Mouse (Mus musculus): ENCODE measurements around the gene Ebf1. TPM values are rescaled to one million over a fixed set of nuclear protein-coding genes. Genes with fewer than 3 reads are reported as not detected.

Gene Ebf1
- polyA plus RNA-seq, 1 experiment = not detected

DNA sequence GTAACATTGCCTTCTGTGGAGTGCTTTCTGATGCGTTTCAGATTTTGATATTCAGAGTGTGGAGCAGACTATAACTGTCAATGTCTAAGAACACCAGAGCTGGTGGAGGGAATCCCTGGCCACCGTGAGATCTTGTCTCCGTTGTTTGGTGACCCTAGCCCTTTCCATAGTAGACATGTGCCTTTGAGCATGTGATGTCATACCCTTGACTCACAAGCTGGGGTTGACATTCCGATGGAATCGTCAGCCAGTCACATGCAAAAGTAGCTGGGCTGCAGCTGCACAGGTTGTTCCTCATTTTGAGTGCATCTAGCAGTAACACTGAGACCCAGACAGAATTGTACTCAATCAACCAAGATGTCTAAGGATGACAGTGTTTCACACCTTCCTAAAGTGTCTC is 7.4 kb downstream of the Ebf1 start:
- Histone ChIP-seq H3K4me3 (replicated peaks) (no peak overlapping the region), H3K27me3 (ENCODE audit: control insufficient read depth) (peaks cover 29% of the 10 kb centered on the region), H3K9me3 (ENCODE audit: control insufficient read depth, low read length) (no peaks in the 10 kb centered on the region), H3K4me1 (ENCODE audit: control insufficient read depth) (no peaks in the 10 kb centered on the region), H3K36me3 (ENCODE audit: control insufficient read depth) (no peaks in the 10 kb centered on the region)
- TF ChIP-seq GATA1 (IDR thresholded peaks at IDR 0.05; ENCODE audit: low read length) (no peak), TAL1 (IDR thresholded peaks at IDR 0.05; ENCODE audit: low read length) (no peak)

- H3K4me3 ChIP-seq (replicated peaks) = no peak overlapping the region
- no peaks in the 10 kb centered on the region for H3K4me1 ChIP-seq (ENCODE audit: control insufficient read depth)
- no peaks in the 10 kb centered on the region for H3K9me3 ChIP-seq (ENCODE audit: control insufficient read depth, low read length)
- TF ChIP-seq GATA1 (IDR thresholded peaks at IDR 0.05; ENCODE audit: low read length) (no peak), TAL1 (IDR thresholded peaks at IDR 0.05; ENCODE audit: low read length) (no peak)
- H3K27me3 ChIP-seq (ENCODE audit: control insufficient read depth) = peaks cover 14% of the 10 kb centered on the region
- H3K36me3 ChIP-seq (ENCODE audit: control insufficient read depth) = no peaks in the 10 kb centered on the region
Observed at GRCm38 (mm10) chr11:44626065-44626464, 8.9 kb downstream of the Ebf1 start.

DNA sequence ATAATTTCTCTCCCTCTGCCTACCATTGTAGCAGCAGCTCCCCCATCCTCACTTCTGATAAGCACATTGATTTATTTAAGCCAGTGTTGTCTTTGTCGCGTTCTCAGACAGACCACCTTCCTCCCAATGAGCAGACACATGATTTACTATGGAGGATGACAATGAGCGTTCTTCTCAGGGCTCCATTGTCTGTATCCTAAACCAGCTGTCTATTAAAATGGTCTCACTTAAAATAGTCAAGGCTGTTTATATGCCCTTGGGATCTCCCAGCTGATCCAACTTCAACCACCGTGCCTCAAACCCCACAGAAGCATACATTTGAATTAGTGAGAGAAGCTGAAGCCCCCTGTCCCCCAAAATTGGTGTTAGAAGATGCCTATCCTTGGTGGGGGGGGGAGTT is 11.3 kb downstream of the Ebf1 start:
- no peaks in the 10 kb centered on the region for H3K9me3 ChIP-seq (ENCODE audit: control insufficient read depth, low read length)
- H3K36me3 ChIP-seq (ENCODE audit: control insufficient read depth) = no peaks in the 10 kb centered on the region
- no peak for TF ChIP-seq GATA1 (IDR thresholded peaks at IDR 0.05; ENCODE audit: low read length)
- no peak for TF ChIP-seq TAL1 (IDR thresholded peaks at IDR 0.05; ENCODE audit: low read length)
- H3K27me3 ChIP-seq (ENCODE audit: control insufficient read depth) = no peaks in the 10 kb centered on the region
- H3K4me1 ChIP-seq (ENCODE audit: control insufficient read depth) = no peaks in the 10 kb centered on the region
- H3K4me3 ChIP-seq (replicated peaks) = no peak overlapping the region

- no peaks in the 10 kb centered on the region for H3K4me1 ChIP-seq (ENCODE audit: control insufficient read depth)
- no peaks in the 10 kb centered on the region for H3K36me3 ChIP-seq (ENCODE audit: control insufficient read depth)
- no peak overlapping the region for H3K4me3 ChIP-seq (replicated peaks)
- H3K9me3 ChIP-seq (ENCODE audit: control insufficient read depth, low read length) = no peaks in the 10 kb centered on the region
- no peaks in the 10 kb centered on the region for H3K27me3 ChIP-seq (ENCODE audit: control insufficient read depth)
- TF ChIP-seq GATA1 (IDR thresholded peaks at IDR 0.05; ENCODE audit: low read length) (no peak), TAL1 (IDR thresholded peaks at IDR 0.05; ENCODE audit: low read length) (no peak)
Observed at GRCm38 (mm10) chr11:44632064-44632968, 15.2 kb downstream of the Ebf1 start.

- TF ChIP-seq GATA1 (IDR thresholded peaks at IDR 0.05; ENCODE audit: low read length) (no peak), TAL1 (IDR thresholded peaks at IDR 0.05; ENCODE audit: low read length) (no peak)
- Histone ChIP-seq H3K36me3 (ENCODE audit: control insufficient read depth) (no peaks in the 10 kb centered on the region), H3K4me1 (ENCODE audit: control insufficient read depth) (no peaks in the 10 kb centered on the region), H3K4me3 (replicated peaks) (no peak overlapping the region), H3K27me3 (ENCODE audit: control insufficient read depth) (no peaks in the 10 kb centered on the region), H3K9me3 (ENCODE audit: control insufficient read depth, low read length) (no peaks in the 10 kb centered on the region)
Observed at GRCm38 (mm10) chr11:44633001-44633693, 16.0 kb downstream of the Ebf1 start.

DNA sequence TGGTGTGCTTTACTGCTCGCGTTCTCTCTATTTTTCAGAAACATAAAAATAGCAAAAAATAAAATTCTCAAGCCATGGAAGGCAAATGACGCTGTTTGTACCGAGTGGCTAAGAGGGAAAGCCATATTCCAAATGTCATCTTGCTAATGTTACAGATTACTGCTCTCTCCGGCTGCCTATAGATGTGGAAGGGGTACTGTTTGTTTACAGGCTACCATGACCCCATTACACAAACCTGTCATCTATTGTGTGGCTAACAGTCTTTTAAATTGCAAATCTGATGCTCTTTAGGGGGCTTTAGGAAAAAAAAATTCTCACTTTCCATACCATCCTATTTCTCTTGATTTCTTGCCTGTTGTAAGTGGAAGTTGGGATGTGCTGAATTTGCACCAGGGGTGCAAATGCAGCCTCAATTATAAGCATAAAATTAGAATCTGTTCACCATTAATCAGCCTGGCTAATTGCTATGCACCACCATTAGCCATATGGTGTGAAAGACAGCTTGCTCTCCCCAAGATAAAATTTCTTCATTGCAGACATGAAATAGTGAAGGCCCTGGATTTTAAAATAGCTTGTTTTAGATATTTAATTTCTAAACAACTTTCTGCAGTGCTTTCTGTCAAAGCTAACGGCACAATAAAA is 17.6 kb downstream of the Ebf1 start:
- Histone ChIP-seq H3K36me3 (ENCODE audit: control insufficient read depth) (no peaks in the 10 kb centered on the region), H3K4me1 (ENCODE audit: control insufficient read depth) (no peaks in the 10 kb centered on the region), H3K4me3 (replicated peaks) (no peak overlapping the region), H3K9me3 (ENCODE audit: control insufficient read depth, low read length) (no peaks in the 10 kb centered on the region), H3K27me3 (ENCODE audit: control insufficient read depth) (no peaks in the 10 kb centered on the region)
- TF ChIP-seq GATA1 (IDR thresholded peaks at IDR 0.05; ENCODE audit: low read length) (no peak), TAL1 (IDR thresholded peaks at IDR 0.05; ENCODE audit: low read length) (no peak)

GRCm38 (mm10) chr11:44636241-44636640 is 19.1 kb downstream of the Ebf1 start:
- Histone ChIP-seq H3K27me3 (ENCODE audit: control insufficient read depth) (no peaks in the 10 kb centered on the region), H3K4me1 (ENCODE audit: control insufficient read depth) (no peaks in the 10 kb centered on the region), H3K36me3 (ENCODE audit: control insufficient read depth) (no peaks in the 10 kb centered on the region), H3K4me3 (replicated peaks) (no peak overlapping the region), H3K9me3 (ENCODE audit: control insufficient read depth, low read length) (no peaks in the 10 kb centered on the region)
- TF ChIP-seq GATA1 (IDR thresholded peaks at IDR 0.05; ENCODE audit: low read length) (no peak), TAL1 (IDR thresholded peaks at IDR 0.05; ENCODE audit: low read length) (no peak)

GRCm38 (mm10) chr11:44638193-44638754 is 21.2 kb downstream of the Ebf1 start:
- H3K36me3 ChIP-seq (ENCODE audit: control insufficient read depth) = no peaks in the 10 kb centered on the region
- TF ChIP-seq GATA1 (IDR thresholded peaks at IDR 0.05; ENCODE audit: low read length) (no peak), TAL1 (IDR thresholded peaks at IDR 0.05; ENCODE audit: low read length) (no peak)
- no peaks in the 10 kb centered on the region for H3K27me3 ChIP-seq (ENCODE audit: control insufficient read depth)
- H3K4me3 ChIP-seq (replicated peaks) = no peak overlapping the region
- H3K9me3 ChIP-seq (ENCODE audit: control insufficient read depth, low read length) = no peaks in the 10 kb centered on the region
- no peaks in the 10 kb centered on the region for H3K4me1 ChIP-seq (ENCODE audit: control insufficient read depth)

DNA sequence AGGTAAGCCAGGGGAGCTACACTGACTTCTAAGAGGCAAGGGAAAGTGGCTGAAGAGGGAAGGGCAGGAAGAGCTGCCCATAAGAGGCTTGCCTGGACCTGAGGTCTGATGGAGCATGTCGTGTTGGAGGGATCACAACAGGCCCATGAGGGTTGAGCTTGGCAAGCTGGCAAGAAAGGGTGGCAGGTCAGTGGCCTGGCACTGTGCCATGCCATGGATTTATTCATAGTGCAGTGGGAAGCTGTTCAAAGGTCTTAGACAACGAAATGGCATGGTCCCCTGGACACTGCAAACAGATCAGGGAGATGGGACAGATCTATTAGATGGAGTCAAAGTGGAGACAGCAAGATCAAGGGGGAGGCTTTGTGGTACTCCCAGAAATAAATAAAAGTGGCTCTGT is 24.4 kb downstream of the Ebf1 start:
- Histone ChIP-seq H3K27me3 (ENCODE audit: control insufficient read depth) (no peaks in the 10 kb centered on the region), H3K4me1 (ENCODE audit: control insufficient read depth) (no peaks in the 10 kb centered on the region), H3K4me3 (replicated peaks) (no peak overlapping the region), H3K36me3 (ENCODE audit: control insufficient read depth) (no peaks in the 10 kb centered on the region), H3K9me3 (ENCODE audit: control insufficient read depth, low read length) (no peaks in the 10 kb centered on the region)
- TF ChIP-seq TAL1 (IDR thresholded peaks at IDR 0.05; ENCODE audit: low read length) = no peak
- no peak for TF ChIP-seq GATA1 (IDR thresholded peaks at IDR 0.05; ENCODE audit: low read length)

Data from erythroblast, embryonic 14.5 days (primary cell).